Mouse (Mus musculus): Measurements from ENCODE around the gene Ociad2. TPM values are rescaled to one million over a fixed set of nuclear protein-coding genes. Genes with fewer than 3 reads are reported as not detected.
"Not testable (repeated sequence)": the region's sequence is repeated elsewhere in the genome, so short reads cannot be mapped to it uniquely, and the experiment has no call there.

Gene Ociad2
- polyA plus RNA-seq, 1 experiment from 2014 or later = 9.4 TPM

GRCm38 (mm10) chr5:73324526-73325170, 16.2 kb downstream of the Ociad2 start:
- WGBS = 75% methylated on average over 8 of the region's 8 CpGs

GRCm38 (mm10) chr5:73323602-73324001, 17.2 kb downstream of the Ociad2 start:
- WGBS = 85% methylated on average over 5 of the region's 5 CpGs
- DNase-seq (ENCODE audit: low spot score) (no peak), ATAC-seq (ENCODE audit: insufficient number of reproducible peaks, low FRiP score, low TSS enrichment, low read depth) (no peak)
- Histone ChIP-seq H3K9me3 (ENCODE audit: control insufficient read depth, low read length) (no peaks in the 10 kb centered on the region), H3K4me1 (ENCODE audit: control insufficient read depth, insufficient read depth, low read length) (no peaks in the 10 kb centered on the region), H3K4me2 (ENCODE audit: low read depth, severe bottlenecking) (no peak overlapping the region), H3K27me3 (ENCODE audit: control insufficient read depth, insufficient read depth, low read length) (no peaks in the 10 kb centered on the region), H3K4me3 (ENCODE audit: low read depth, low read length) (no peak overlapping the region), H3K9ac (ENCODE audit: low read length) (no peak overlapping the region), H3K27ac (replicated peaks; ENCODE audit: low read depth, low read length) (no peak overlapping the region), H3K36me3 (ENCODE audit: control insufficient read depth, insufficient read depth, low read length) (no peaks in the 10 kb centered on the region)

More at GRCm38 (mm10) chr5:73324526-73325170, 16.2 kb downstream of the Ociad2 start:
- Histone ChIP-seq H3K27ac (replicated peaks; ENCODE audit: low read depth, low read length) (no peak overlapping the region), H3K27me3 (ENCODE audit: control insufficient read depth, insufficient read depth, low read length) (no peaks in the 10 kb centered on the region), H3K4me1 (ENCODE audit: control insufficient read depth, insufficient read depth, low read length) (no peaks in the 10 kb centered on the region), H3K4me2 (ENCODE audit: low read depth, severe bottlenecking) (no peak overlapping the region), H3K4me3 (ENCODE audit: low read depth, low read length) (no peak overlapping the region), H3K9me3 (ENCODE audit: control insufficient read depth, low read length) (no peaks in the 10 kb centered on the region), H3K36me3 (ENCODE audit: control insufficient read depth, insufficient read depth, low read length) (no peaks in the 10 kb centered on the region), H3K9ac (ENCODE audit: low read length) (no peak overlapping the region)
- DNase-seq (ENCODE audit: low spot score) (no peak), ATAC-seq (ENCODE audit: insufficient number of reproducible peaks, low FRiP score, low TSS enrichment, low read depth) (no peak)

- H3K27me3 ChIP-seq (ENCODE audit: control insufficient read depth, insufficient read depth, low read length); H3K9ac ChIP-seq (ENCODE audit: low read length); H3K27ac ChIP-seq (replicated peaks; ENCODE audit: low read depth, low read length); H3K4me2 ChIP-seq (ENCODE audit: low read depth, severe bottlenecking); H3K36me3 ChIP-seq (ENCODE audit: control insufficient read depth, insufficient read depth, low read length); ATAC-seq (ENCODE audit: insufficient number of reproducible peaks, low FRiP score, low TSS enrichment, low read depth); H3K9me3 ChIP-seq (ENCODE audit: control insufficient read depth, low read length); H3K4me1 ChIP-seq (ENCODE audit: control insufficient read depth, insufficient read depth, low read length); H3K4me3 ChIP-seq (ENCODE audit: low read depth, low read length); DNase-seq (ENCODE audit: low spot score): not testable (repeated sequence)
- WGBS = 95% methylated on average over 1 of the region's 1 CpGs
These were observed 18.1 kb downstream of the Ociad2 start for GRCm38 (mm10) chr5:73322684-73323083.

GRCm38 (mm10) chr5:73319306-73319705, 21.5 kb downstream of the Ociad2 start:
- ATAC-seq (ENCODE audit: insufficient number of reproducible peaks, low FRiP score, low TSS enrichment, low read depth) = no peak
- WGBS = 92% methylated on average over 5 of the region's 5 CpGs
- H3K9me3 ChIP-seq (ENCODE audit: control insufficient read depth, low read length) = no peaks in the 10 kb centered on the region

GRCm38 (mm10) chr5:73314654-73315053, 26.2 kb downstream of the Ociad2 start:
- Histone ChIP-seq H3K27ac (replicated peaks; ENCODE audit: low read depth, low read length) (no peak overlapping the region), H3K36me3 (ENCODE audit: control insufficient read depth, insufficient read depth, low read length) (peaks cover 10% of the 10 kb centered on the region; the same call in 1 of the 2 replicates)

More at GRCm38 (mm10) chr5:73319306-73319705, 21.5 kb downstream of the Ociad2 start:
- no peak overlapping the region for H3K4me3 ChIP-seq (ENCODE audit: low read depth, low read length)
- peaks cover 4% of the 10 kb centered on the region; the same call in 1 of the 2 replicates for H3K36me3 ChIP-seq (ENCODE audit: control insufficient read depth, insufficient read depth, low read length)
- no peaks in the 10 kb centered on the region for H3K4me1 ChIP-seq (ENCODE audit: control insufficient read depth, insufficient read depth, low read length)
- H3K4me2 ChIP-seq (ENCODE audit: low read depth, severe bottlenecking) = no peak overlapping the region
- H3K27me3 ChIP-seq (ENCODE audit: control insufficient read depth, insufficient read depth, low read length) = no peaks in the 10 kb centered on the region
- H3K27ac ChIP-seq (replicated peaks; ENCODE audit: low read depth, low read length) = no peak overlapping the region
- DNase-seq (ENCODE audit: low spot score) = no peak
- no peak overlapping the region for H3K9ac ChIP-seq (ENCODE audit: low read length)

GRCm38 (mm10) chr5:73313591-73313990, 27.2 kb downstream of the Ociad2 start:
- Histone ChIP-seq H3K9me3 (ENCODE audit: control insufficient read depth, low read length) (no peaks in the 10 kb centered on the region), H3K4me3 (ENCODE audit: low read depth, low read length) (no peak overlapping the region), H3K36me3 (ENCODE audit: control insufficient read depth, insufficient read depth, low read length) (peaks cover 10% of the 10 kb centered on the region; the same call in 1 of the 2 replicates), H3K4me1 (ENCODE audit: control insufficient read depth, insufficient read depth, low read length) (no peaks in the 10 kb centered on the region), H3K27me3 (ENCODE audit: control insufficient read depth, insufficient read depth, low read length) (no peaks in the 10 kb centered on the region), H3K27ac (replicated peaks; ENCODE audit: low read depth, low read length) (no peak overlapping the region), H3K9ac (ENCODE audit: low read length) (no peak overlapping the region), H3K4me2 (ENCODE audit: low read depth, severe bottlenecking) (no peak overlapping the region)
- WGBS = 92% methylated on average over 10 of the region's 10 CpGs
- ATAC-seq (ENCODE audit: insufficient number of reproducible peaks, low FRiP score, low TSS enrichment, low read depth) = no peak
- no peak for DNase-seq (ENCODE audit: low spot score)

More at GRCm38 (mm10) chr5:73314654-73315053, 26.2 kb downstream of the Ociad2 start:
- H3K4me3 ChIP-seq (ENCODE audit: low read depth, low read length) = no peak overlapping the region
- ATAC-seq (ENCODE audit: insufficient number of reproducible peaks, low FRiP score, low TSS enrichment, low read depth) (no peak), DNase-seq (ENCODE audit: low spot score) (no peak)
- no peak overlapping the region for H3K4me2 ChIP-seq (ENCODE audit: low read depth, severe bottlenecking)
- no peak overlapping the region for H3K9ac ChIP-seq (ENCODE audit: low read length)
- H3K9me3 ChIP-seq (ENCODE audit: control insufficient read depth, low read length) = no peaks in the 10 kb centered on the region
- WGBS = 94% methylated on average over 2 of the region's 2 CpGs
- H3K4me1 ChIP-seq (ENCODE audit: control insufficient read depth, insufficient read depth, low read length) = no peaks in the 10 kb centered on the region
- H3K27me3 ChIP-seq (ENCODE audit: control insufficient read depth, insufficient read depth, low read length) = no peaks in the 10 kb centered on the region

GRCm38 (mm10) chr5:73311458-73311857, 29.4 kb downstream of the Ociad2 start:
- no peaks in the 10 kb centered on the region for H3K27me3 ChIP-seq (ENCODE audit: control insufficient read depth, insufficient read depth, low read length)
- H3K27ac ChIP-seq (replicated peaks; ENCODE audit: low read depth, low read length) = no peak overlapping the region
- WGBS = 93% methylated on average over 5 of the region's 5 CpGs
- H3K36me3 ChIP-seq (ENCODE audit: control insufficient read depth, insufficient read depth, low read length) = peaks cover 18% of the 10 kb centered on the region; the same call in 1 of the 2 replicates
- H3K4me1 ChIP-seq (ENCODE audit: control insufficient read depth, insufficient read depth, low read length) = no peaks in the 10 kb centered on the region
- no peak for DNase-seq (ENCODE audit: low spot score)
- H3K9ac ChIP-seq (ENCODE audit: low read length) = no peak overlapping the region
- no peaks in the 10 kb centered on the region for H3K9me3 ChIP-seq (ENCODE audit: control insufficient read depth, low read length)
- ATAC-seq (ENCODE audit: insufficient number of reproducible peaks, low FRiP score, low TSS enrichment, low read depth) = no peak
- no peak overlapping the region for H3K4me2 ChIP-seq (ENCODE audit: low read depth, severe bottlenecking)
- H3K4me3 ChIP-seq (ENCODE audit: low read depth, low read length) = no peak overlapping the region

- H3K27ac ChIP-seq (replicated peaks; ENCODE audit: low read depth, low read length) = no peak overlapping the region
- H3K9me3 ChIP-seq (ENCODE audit: control insufficient read depth, low read length) = no peaks in the 10 kb centered on the region
- H3K9ac ChIP-seq (ENCODE audit: low read length) = no peak overlapping the region
- 95% methylated on average over 1 of the region's 1 CpGs for WGBS
- DNase-seq (ENCODE audit: low spot score) (no peak), ATAC-seq (ENCODE audit: insufficient number of reproducible peaks, low FRiP score, low TSS enrichment, low read depth) (no peak)
- peaks cover 22% of the 10 kb centered on the region; the same call in 1 of the 2 replicates for H3K36me3 ChIP-seq (ENCODE audit: control insufficient read depth, insufficient read depth, low read length)
- H3K4me3 ChIP-seq (ENCODE audit: low read depth, low read length) = no peak overlapping the region
- H3K4me2 ChIP-seq (ENCODE audit: low read depth, severe bottlenecking) = no peak overlapping the region
- no peaks in the 10 kb centered on the region for H3K27me3 ChIP-seq (ENCODE audit: control insufficient read depth, insufficient read depth, low read length)
- H3K4me1 ChIP-seq (ENCODE audit: control insufficient read depth, insufficient read depth, low read length) = no peaks in the 10 kb centered on the region
These were observed 30.4 kb downstream of the Ociad2 start for GRCm38 (mm10) chr5:73310401-73310800.

Measured in limb, embryonic 11.5 days (tissue).